Mouse (Mus musculus) stomach, embryonic 14.5 days (tissue): ENCODE measurements around the gene Abl1. TPM values are rescaled to one million over a fixed set of nuclear protein-coding genes. Genes with fewer than 3 reads are reported as not detected.

Experiments
- polyA plus RNA-seq: library from polyadenylated mRNA; unstranded; fragments of >200 nt; fragmentation: Nextera tagmentation; extraction: Ambion mirVana; gene quantifications from 2 replicates; pipeline ENCODE4 v1.2.1, GENCODE M21; 2014

Gene Abl1
- polyA plus RNA-seq, 1 experiment from 2014 or later = 46.4 TPM

Other genes starting within 250 kb of the Abl1 start
- gene Ass1, start 218.2 kb upstream of the Abl1 start, polyA plus RNA-seq = 34.3 and 54.4 TPM in 2 replicates
- gene Fubp3, start 115.7 kb upstream of the Abl1 start, polyA plus RNA-seq = 87.2 and 89.7 TPM in 2 replicates
- gene Prdm12, start 48.3 kb upstream of the Abl1 start, polyA plus RNA-seq = not detected in 2 replicates
- 54.2 and 57.8 TPM in 2 replicates for gene Exosc2, start 17.7 kb upstream of the Abl1 start, polyA plus RNA-seq
- gene Qrfp, start 122.2 kb downstream of the Abl1 start, polyA plus RNA-seq = 0.11 and 0.25 TPM in 2 replicates
- gene Fibcd1, start 157.6 kb downstream of the Abl1 start, polyA plus RNA-seq = 0.10 TPM in 1 of 2 replicates, not detected in the other
- 0.36 and 0.49 TPM in 2 replicates for gene Lamc3, start 198.9 kb downstream of the Abl1 start, polyA plus RNA-seq